Mouse (Mus musculus) midbrain, embryonic 13.5 days (tissue): ENCODE results near the gene Tmem274. TPM values are rescaled to one million over a fixed set of nuclear protein-coding genes. Genes with fewer than 3 reads are reported as not detected.
A peak's percentile ranks its signal among the peaks of the same experiment; 100 is the strongest.

Source experiments
- ATAC-seq: fragments of 200-750 bp; cut with Nextera tagmentation; 2 replicates; pipeline ENCODE4 v1.8.0; 2017; ENCODE audit warnings: mild to moderate bottlenecking, moderate TSS enrichment, moderate library complexity
- H3K27ac ChIP-seq: fragments of 300-500 bp; sonication (generic); 2 replicates; pipeline ENCODE4 v1.5.1; 2015; ENCODE audit warnings: inconsistent platforms, mild to moderate bottlenecking, moderate library complexity
- H3K27me3 ChIP-seq: fragments of 300-500 bp; sonication (generic); 2 replicates; pipeline ENCODE4 v1.6.1; 2015; ENCODE audit warnings: mild to moderate bottlenecking, inconsistent platforms
- H3K36me3 ChIP-seq: fragments of 300-500 bp; sonication (generic); 2 replicates; pipeline ENCODE4 v1.6.1; 2015; ENCODE audit warnings: mild to moderate bottlenecking, inconsistent platforms
- H3K4me1 ChIP-seq: fragments of 300-500 bp; sonication (generic); replicated peaks from 2 replicates; pipeline ENCODE4 v1.6.1; 2015; ENCODE audit warnings: inconsistent platforms
- H3K4me2 ChIP-seq: fragments of 300-500 bp; sonication (generic); replicated peaks from 2 replicates; pipeline ENCODE4 v1.6.1; 2015; ENCODE audit warnings: moderate library complexity, mild to moderate bottlenecking, inconsistent platforms
- H3K4me3 ChIP-seq: fragments of 300-500 bp; sonication (generic); replicated peaks from 2 replicates; pipeline ENCODE4 v1.5.1; 2015; ENCODE audit warnings: mild to moderate bottlenecking, inconsistent platforms
- H3K9ac ChIP-seq: fragments of 300-500 bp; sonication (generic); replicated peaks from 2 replicates; pipeline ENCODE4 v1.6.1; 2015; ENCODE audit warnings: mild to moderate bottlenecking, inconsistent platforms
- H3K9me3 ChIP-seq: fragments of 300-500 bp; sonication (generic); 2 replicates; pipeline ENCODE4 v1.6.1; 2016; ENCODE audit warnings: mild to moderate bottlenecking, inconsistent platforms
- WGBS: fragments of 180-500 bp; shearing (Covaris S2); methylation state at CpG from one replicate; pipeline ENCODE4 v1.1.7; 2015; 5-methylcytosine and 5-hydroxymethylcytosine counted together
- polyA plus RNA-seq: library from polyadenylated mRNA; unstranded; fragments of >200 nt; fragmentation: Nextera tagmentation; extraction: Ambion mirVana; gene quantifications from 2 replicates; pipeline ENCODE4 v1.2.1, GENCODE M21; 2015

The Tmem274 gene
- polyA plus RNA-seq, 1 experiment from 2014 or later, result 0.65 TPM

- Histone ChIP-seq H3K27ac (peak within 1 kb of the TSS; percentile 54), H3K4me2 (peak within 1 kb of the TSS; percentile 89), H3K36me3 (peaks cover 36% of the 10 kb centered on the region), H3K4me3 (peak within 1 kb of the TSS; percentile 81), H3K4me1 (peaks cover 24% of the 10 kb centered on the region), H3K9ac (peak within 1 kb of the TSS; percentile 81), H3K27me3 (no peaks in the 10 kb centered on the region), H3K9me3 (no peaks in the 10 kb centered on the region)
- peak; percentile 99 for ATAC-seq
- under 1% methylated on average over 60 of the region's 60 CpGs for WGBS
These were observed 8.1 kb downstream of the Tmem274 start, which contains the start of the genes Nmnat1 and Lzic for GRCm38 (mm10) chr4:149485053-149485824. Gene Nmnat1 (minus strand): TSS chr4:149485202. Gene Lzic (plus strand): TSS chr4:149485229.

DNA sequence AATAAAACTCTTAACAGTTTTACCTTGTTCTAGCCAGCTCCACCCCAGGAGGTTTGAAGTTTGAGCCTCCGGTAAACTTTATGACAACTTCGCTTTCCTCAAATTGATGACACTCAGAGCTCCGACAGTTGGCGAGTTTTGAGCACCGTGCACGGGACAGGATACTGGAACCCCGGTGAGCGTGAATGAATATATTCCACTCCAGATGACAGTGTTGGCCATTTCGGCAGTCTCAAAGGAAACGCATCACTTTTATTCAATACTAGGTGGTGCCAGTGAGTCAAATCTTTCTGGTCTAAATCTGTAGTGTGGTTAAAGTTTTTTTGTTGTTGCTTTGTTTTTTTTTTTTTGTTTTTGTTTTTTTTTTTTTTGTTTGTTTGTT, 8.6 kb downstream of the Tmem274 start:
- ATAC-seq, result peak; percentile 28; the same call in 1 of the 2 replicates
- Histone ChIP-seq H3K4me2 (peak overlapping the region; percentile 89), H3K4me1 (peaks cover 24% of the 10 kb centered on the region), H3K36me3 (peaks cover 40% of the 10 kb centered on the region), H3K4me3 (peak overlapping the region; percentile 81), H3K9me3 (no peaks in the 10 kb centered on the region), H3K27me3 (no peaks in the 10 kb centered on the region), H3K27ac (peak overlapping the region; percentile 54; the same call in 1 of the 2 replicates), H3K9ac (peak overlapping the region; percentile 81)
- 2% methylated on average over 10 of the region's 10 CpGs for WGBS

- peaks cover 24% of the 10 kb centered on the region for H3K4me1 ChIP-seq
- H3K27me3 ChIP-seq, result no peaks in the 10 kb centered on the region
- no peak overlapping the region for H3K4me3 ChIP-seq
- no peak for ATAC-seq
- no peak overlapping the region for H3K27ac ChIP-seq
- H3K9me3 ChIP-seq, result no peaks in the 10 kb centered on the region
- H3K9ac ChIP-seq, result no peak overlapping the region
- 96% methylated on average over 12 of the region's 12 CpGs for WGBS
- H3K4me2 ChIP-seq, result no peak overlapping the region
- peaks cover 58% of the 10 kb centered on the region for H3K36me3 ChIP-seq
These were observed 10.6 kb downstream of the Tmem274 start for GRCm38 (mm10) chr4:149487729-149488128.

DNA sequence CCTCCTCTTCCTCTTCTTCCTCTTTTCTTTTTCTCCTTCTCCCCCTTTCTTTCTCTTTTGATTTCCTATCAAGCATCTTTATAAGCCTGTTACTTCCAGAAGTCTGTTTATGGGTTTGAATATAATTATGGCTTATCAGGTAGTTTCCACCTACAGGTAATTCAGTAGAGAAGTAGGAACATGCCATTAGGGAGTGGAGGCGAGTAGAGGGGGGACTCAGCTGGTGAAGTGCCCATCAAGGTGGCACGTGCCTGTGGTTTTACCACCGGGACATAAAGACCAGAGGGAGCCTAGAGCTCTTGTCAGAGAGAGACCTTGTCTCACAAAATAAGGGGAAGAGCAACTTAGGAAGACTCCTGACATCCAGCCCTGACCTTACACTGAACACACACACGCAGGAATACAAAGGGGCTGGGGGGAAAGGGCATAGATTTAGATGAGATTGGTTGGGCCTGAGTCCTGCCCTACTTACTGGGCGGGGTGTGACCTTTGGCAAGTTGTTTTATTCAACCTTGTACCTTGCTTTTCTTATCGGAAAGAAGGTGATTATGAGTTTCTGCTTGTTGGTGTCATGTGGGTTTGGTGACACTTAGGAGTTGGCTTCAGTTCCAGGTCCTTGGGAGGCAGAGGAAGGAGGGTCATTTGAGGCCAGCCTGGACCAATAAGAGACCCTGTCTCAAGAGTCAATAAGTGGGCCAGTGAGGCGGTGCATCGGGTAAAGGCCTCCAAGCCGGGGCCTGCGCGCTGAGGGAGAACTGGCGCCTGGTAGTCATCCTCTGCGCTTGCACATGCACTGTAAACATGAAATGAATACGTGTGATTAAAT, 12.4 kb downstream of the Tmem274 start:
- ATAC-seq, result no peak
- no peaks in the 10 kb centered on the region for H3K27me3 ChIP-seq
- H3K4me1 ChIP-seq, result peaks cover 16% of the 10 kb centered on the region
- no peak overlapping the region for H3K9ac ChIP-seq
- no peaks in the 10 kb centered on the region for H3K9me3 ChIP-seq
- peaks cover 76% of the 10 kb centered on the region for H3K36me3 ChIP-seq
- no peak overlapping the region for H3K4me2 ChIP-seq
- WGBS, result 95% methylated on average over 14 of the region's 14 CpGs
- no peak overlapping the region for H3K4me3 ChIP-seq
- no peak overlapping the region for H3K27ac ChIP-seq

GRCm38 (mm10) chr4:149491151-149491550, 14.0 kb downstream of the Tmem274 start:
- no peak for ATAC-seq
- H3K9ac ChIP-seq, result no peak overlapping the region
- 96% methylated on average over 3 of the region's 3 CpGs for WGBS
- peaks cover 89% of the 10 kb centered on the region for H3K36me3 ChIP-seq
- H3K4me2 ChIP-seq, result no peak overlapping the region
- no peak overlapping the region for H3K27ac ChIP-seq
- H3K4me1 ChIP-seq, result peaks cover 15% of the 10 kb centered on the region
- no peak overlapping the region for H3K4me3 ChIP-seq
- no peaks in the 10 kb centered on the region for H3K9me3 ChIP-seq
- H3K27me3 ChIP-seq, result no peaks in the 10 kb centered on the region

DNA sequence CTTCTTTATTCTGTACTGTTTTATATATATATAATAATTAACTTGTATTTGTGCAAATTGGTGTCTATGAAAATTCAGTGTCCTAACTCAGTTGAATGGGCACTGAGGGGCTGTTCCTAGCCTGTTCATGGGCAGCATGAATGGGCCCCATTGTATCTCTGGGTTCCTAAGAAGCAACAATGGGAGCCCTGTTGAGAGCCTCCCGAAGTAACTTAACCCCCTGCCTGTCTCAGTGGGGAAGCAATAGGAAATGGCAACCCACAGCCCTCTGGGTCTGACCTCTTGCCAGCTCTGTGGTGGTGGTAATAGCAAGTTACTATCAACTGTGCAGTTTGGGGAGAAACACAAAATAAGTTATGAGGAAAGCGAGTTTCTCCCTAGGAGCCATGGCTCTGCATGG, 19.4 kb downstream of the Tmem274 start:
- Histone ChIP-seq H3K4me3 (no peak overlapping the region), H3K36me3 (peaks cover 78% of the 10 kb centered on the region), H3K27ac (peak overlapping the region; percentile 14; the same call in 1 of the 2 replicates), H3K4me2 (no peak overlapping the region), H3K27me3 (no peaks in the 10 kb centered on the region), H3K9ac (no peak overlapping the region), H3K9me3 (no peaks in the 10 kb centered on the region), H3K4me1 (peaks cover 10% of the 10 kb centered on the region)
- ATAC-seq, result peak; percentile 62; the same call in 1 of the 2 replicates
- 13% methylated on average over 2 of the region's 2 CpGs for WGBS

DNA sequence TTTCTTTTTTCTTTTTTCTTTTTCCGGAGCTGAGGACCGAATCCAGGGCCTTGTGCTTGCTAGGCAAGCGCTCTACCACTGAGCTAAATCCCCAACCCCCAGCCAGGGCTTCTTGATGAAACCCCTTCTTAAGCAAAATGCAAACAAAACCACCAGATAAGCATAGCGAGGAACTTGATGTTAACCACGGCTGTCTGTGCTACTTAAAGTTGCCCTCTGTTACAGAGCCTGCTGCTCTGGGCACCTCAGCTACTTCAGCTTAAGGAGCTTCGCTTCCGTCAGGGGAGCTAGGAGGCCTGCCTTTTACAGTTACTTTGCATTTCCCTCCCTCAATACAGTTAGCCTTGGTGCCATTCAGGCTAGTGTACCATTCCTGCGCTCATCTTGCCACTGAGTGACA, 21.7 kb downstream of the Tmem274 start:
- WGBS, result 75% methylated on average over 8 of the region's 8 CpGs
- no peaks in the 10 kb centered on the region for H3K27me3 ChIP-seq
- peaks cover 68% of the 10 kb centered on the region for H3K36me3 ChIP-seq
- no peak overlapping the region for H3K27ac ChIP-seq
- H3K4me1 ChIP-seq, result peaks cover 10% of the 10 kb centered on the region
- no peak overlapping the region for H3K4me3 ChIP-seq
- no peak overlapping the region for H3K4me2 ChIP-seq
- H3K9me3 ChIP-seq, result no peaks in the 10 kb centered on the region
- no peak for ATAC-seq
- no peak overlapping the region for H3K9ac ChIP-seq

DNA sequence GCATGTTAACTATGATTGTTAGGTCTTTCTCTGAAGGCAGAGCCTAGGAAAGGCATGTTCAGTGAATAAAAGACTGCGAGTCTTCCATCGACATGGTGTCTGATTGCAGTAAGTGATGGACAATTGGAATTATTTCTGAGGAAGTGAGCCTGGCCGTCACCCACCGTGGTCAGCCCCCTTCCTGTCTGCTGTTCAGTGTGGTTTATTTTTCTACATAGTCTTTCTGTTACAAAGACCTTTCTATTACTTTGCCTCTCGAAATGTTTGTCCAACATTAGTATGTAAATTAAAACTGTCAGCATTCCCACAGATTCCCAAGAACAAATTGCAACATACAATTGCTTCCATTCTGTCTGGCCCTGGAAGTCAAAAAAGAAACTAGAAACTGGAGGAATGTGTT, 22.6 kb downstream of the Tmem274 start:
- ATAC-seq, result no peak
- WGBS, result 76% methylated on average over 5 of the region's 5 CpGs
- no peak overlapping the region for H3K4me2 ChIP-seq
- no peaks in the 10 kb centered on the region for H3K27me3 ChIP-seq
- peaks cover 59% of the 10 kb centered on the region for H3K36me3 ChIP-seq
- H3K4me3 ChIP-seq, result no peak overlapping the region
- no peak overlapping the region for H3K27ac ChIP-seq
- H3K4me1 ChIP-seq, result peaks cover 12% of the 10 kb centered on the region
- no peaks in the 10 kb centered on the region for H3K9me3 ChIP-seq
- H3K9ac ChIP-seq, result no peak overlapping the region

GRCm38 (mm10) chr4:149504363-149504762, 27.2 kb downstream of the Tmem274 start:
- H3K4me2 ChIP-seq, result no peak overlapping the region
- ATAC-seq, result no peak
- 0 out of 2 replicates have a peak, but pooled peaks cover 6% of the 10 kb centered on the region for H3K4me1 ChIP-seq
- peak overlapping the region; percentile 45; the same call in 1 of the 2 replicates for H3K27ac ChIP-seq
- H3K27me3 ChIP-seq, result no peaks in the 10 kb centered on the region
- H3K4me3 ChIP-seq, result no peak overlapping the region
- H3K36me3 ChIP-seq, result peaks cover 26% of the 10 kb centered on the region
- WGBS, result 82% methylated on average over 5 of the region's 5 CpGs
- no peaks in the 10 kb centered on the region for H3K9me3 ChIP-seq
- H3K9ac ChIP-seq, result peak overlapping the region; percentile 23; the same call in 1 of the 2 replicates

GRCm38 (mm10) chr4:149504858-149505257, 27.7 kb downstream of the Tmem274 start:
- Histone ChIP-seq H3K27ac (peak overlapping the region; percentile 45; the same call in 1 of the 2 replicates), H3K4me3 (no peak overlapping the region), H3K27me3 (no peaks in the 10 kb centered on the region), H3K9me3 (no peaks in the 10 kb centered on the region), H3K4me2 (no peak overlapping the region), H3K36me3 (peaks cover 24% of the 10 kb centered on the region), H3K4me1 (0 out of 2 replicates have a peak, but pooled peaks cover 6% of the 10 kb centered on the region), H3K9ac (no peak overlapping the region; the same call in 1 of the 2 replicates)
- no peak for ATAC-seq
- 31% methylated on average over 3 of the region's 3 CpGs for WGBS

DNA sequence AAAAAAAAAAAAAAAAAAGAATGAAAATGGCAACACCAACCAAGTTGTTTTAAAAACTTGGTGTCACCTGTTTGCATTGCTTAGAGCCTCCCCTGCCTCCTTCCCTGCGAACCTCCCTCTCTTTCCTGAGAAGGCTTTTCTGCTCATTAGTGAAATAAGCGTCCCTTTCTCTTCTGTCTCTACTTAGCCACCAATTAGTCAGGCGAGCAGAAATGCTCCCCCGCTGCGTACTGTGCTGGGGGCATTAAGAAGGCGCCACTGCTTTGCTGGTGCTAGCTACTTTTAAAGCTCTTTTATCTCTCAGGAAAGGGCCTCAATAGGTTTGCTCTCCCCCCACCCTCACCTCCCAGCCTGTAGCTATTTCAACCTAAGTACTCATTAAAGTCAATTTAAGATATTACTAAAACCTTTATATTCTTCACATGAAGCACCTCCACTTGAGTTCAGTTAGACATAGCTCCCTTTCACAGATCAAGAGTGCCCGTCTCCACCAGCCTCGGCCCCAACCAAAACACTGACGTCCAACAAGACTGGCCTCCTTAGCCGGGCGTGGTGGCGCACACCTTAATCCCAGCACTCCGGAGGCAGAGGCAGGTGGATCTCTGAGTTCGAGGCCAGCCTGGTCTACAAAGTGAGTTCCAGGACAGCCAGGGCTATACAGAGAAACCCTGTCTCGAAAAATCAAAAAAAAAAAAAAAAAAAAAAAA, 28.2 kb downstream of the Tmem274 start:
- Histone ChIP-seq H3K36me3 (peaks cover 18% of the 10 kb centered on the region), H3K4me1 (0 out of 2 replicates have a peak, but pooled peaks cover 6% of the 10 kb centered on the region), H3K9ac (no peak overlapping the region), H3K4me2 (no peak overlapping the region), H3K27ac (no peak overlapping the region), H3K27me3 (no peaks in the 10 kb centered on the region), H3K9me3 (no peaks in the 10 kb centered on the region), H3K4me3 (no peak overlapping the region)
- ATAC-seq, result no peak; the same call in 1 of the 2 replicates
- WGBS, result 56% methylated on average over 15 of the region's 15 CpGs
